Mouse (Mus musculus): ENCODE measurements at regions not wholly inside any gene's neighbourhood (a gene's known extent, or its start where the extent isn't known, plus 50 kb on each side); places are given as distances from the start of the nearest gene placed in this dataset.

DNA sequence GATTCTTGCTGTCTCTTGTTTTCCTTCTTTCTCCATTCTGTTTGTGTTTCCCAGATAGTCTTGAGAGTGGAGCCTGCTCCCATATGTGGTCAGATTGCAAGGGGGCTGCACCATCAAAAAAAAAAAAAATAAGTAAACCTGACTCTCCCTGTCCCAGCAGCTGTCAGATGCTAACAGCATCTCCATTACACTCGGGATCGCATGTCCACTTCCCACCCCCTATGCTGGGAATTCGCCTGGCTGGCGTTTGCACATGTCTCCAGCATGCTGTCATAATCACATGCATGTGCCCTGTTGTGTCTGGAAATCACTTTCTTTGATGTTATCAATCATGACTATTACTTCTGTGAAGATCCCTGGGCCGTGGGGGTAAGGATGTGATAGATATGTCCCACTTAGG, 179.1 kb downstream of the Ajap1 start:
- Histone ChIP-seq H3K4me2 (no peak overlapping the region), H3K9me3 (ENCODE audit: low read depth, low read length) (no peaks in the 10 kb centered on the region; the same call in 1 of the 2 replicates), H3K27ac (ENCODE audit: low read depth) (no peak overlapping the region), H3K9ac (no peak overlapping the region), H3K4me3 (ENCODE audit: low read depth, low read length) (no peak overlapping the region), H3K4me1 (ENCODE audit: insufficient read depth) (no peaks in the 10 kb centered on the region), H3K36me3 (ENCODE audit: insufficient read depth) (no peaks in the 10 kb centered on the region), H3K27me3 (ENCODE audit: insufficient read depth, low read length) (no peaks in the 10 kb centered on the region)
- WGBS, result 41% methylated on average over 5 of the region's 5 CpGs
- DNase-seq (no peak), ATAC-seq (ENCODE audit: insufficient read depth) (no peak)
- TF ChIP-seq CTCF (IDR thresholded peaks at IDR 0.05; ENCODE audit: low read depth), result no peak

- WGBS, result 80% methylated on average over 4 of the region's 4 CpGs
- Histone ChIP-seq H3K4me1 (ENCODE audit: insufficient read depth) (no peaks in the 10 kb centered on the region), H3K9me3 (ENCODE audit: low read depth, low read length) (no peaks in the 10 kb centered on the region; the same call in 1 of the 2 replicates), H3K9ac (no peak overlapping the region), H3K36me3 (ENCODE audit: insufficient read depth) (no peaks in the 10 kb centered on the region), H3K4me2 (no peak overlapping the region), H3K27me3 (ENCODE audit: insufficient read depth, low read length) (no peaks in the 10 kb centered on the region), H3K4me3 (ENCODE audit: low read depth, low read length) (no peak overlapping the region), H3K27ac (ENCODE audit: low read depth) (no peak overlapping the region)
- ATAC-seq (ENCODE audit: insufficient read depth) (no peak), DNase-seq (no peak)
- no peak for TF ChIP-seq CTCF (IDR thresholded peaks at IDR 0.05; ENCODE audit: low read depth)
Measured at GRCm38 (mm10) chr4:153302855-153303254, 179.8 kb downstream of the Ajap1 start.

DNA sequence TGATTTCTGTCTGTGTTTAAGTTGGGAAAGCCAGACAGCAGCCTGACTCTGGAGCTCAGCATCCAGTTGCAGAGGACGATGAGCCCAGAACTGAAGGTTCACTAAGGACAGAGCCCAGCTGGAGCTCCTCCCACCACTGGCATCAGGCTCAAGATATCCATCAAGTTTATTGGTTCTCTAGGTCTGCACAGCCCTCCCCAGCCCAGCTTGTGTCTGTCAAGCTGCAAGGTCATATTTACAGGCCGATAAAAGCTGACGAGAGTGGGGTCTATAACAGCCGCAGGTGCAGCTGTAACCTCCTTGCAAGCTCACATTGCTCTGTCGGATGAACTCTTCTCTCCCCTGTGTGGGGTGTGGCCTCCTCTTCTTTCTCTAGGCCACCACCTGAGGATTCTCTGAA, 184.3 kb downstream of the Ajap1 start:
- no peak for DNase-seq
- Histone ChIP-seq H3K4me3 (ENCODE audit: low read depth, low read length) (no peak overlapping the region), H3K27ac (ENCODE audit: low read depth) (no peak overlapping the region), H3K9me3 (ENCODE audit: low read depth, low read length) (no peaks in the 10 kb centered on the region; the same call in 1 of the 2 replicates), H3K4me2 (no peak overlapping the region), H3K27me3 (ENCODE audit: insufficient read depth, low read length) (no peaks in the 10 kb centered on the region), H3K36me3 (ENCODE audit: insufficient read depth) (no peaks in the 10 kb centered on the region), H3K9ac (no peak overlapping the region), H3K4me1 (ENCODE audit: insufficient read depth) (no peaks in the 10 kb centered on the region)
- no peak for TF ChIP-seq CTCF (IDR thresholded peaks at IDR 0.05; ENCODE audit: low read depth)
- no peak for ATAC-seq (ENCODE audit: insufficient read depth)
- WGBS, result 60% methylated on average over 5 of the region's 5 CpGs

DNA sequence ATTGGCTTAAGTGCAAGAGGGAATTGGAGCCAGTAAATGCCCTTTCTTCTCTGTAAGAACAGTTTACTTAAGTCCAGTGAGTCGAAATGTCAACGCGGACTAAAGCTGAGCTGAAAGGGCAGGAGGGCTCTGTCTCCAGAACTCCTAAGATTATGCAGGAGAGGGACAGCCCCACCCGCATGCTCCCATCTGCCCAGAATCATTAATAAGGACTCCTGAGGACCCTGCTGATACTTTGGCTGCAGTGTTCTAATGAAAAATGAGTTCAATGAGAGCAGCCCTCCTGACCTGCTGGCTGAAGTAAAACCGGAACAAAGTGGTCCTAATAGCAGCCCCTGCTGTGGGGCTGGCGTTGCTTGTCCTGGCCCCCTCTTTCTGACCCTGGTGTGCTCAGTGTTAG, 187.8 kb downstream of the Ajap1 start:
- no peak for ATAC-seq (ENCODE audit: insufficient read depth)
- no peaks in the 10 kb centered on the region for H3K4me1 ChIP-seq (ENCODE audit: insufficient read depth)
- 49% methylated on average over 6 of the region's 6 CpGs for WGBS

DNA sequence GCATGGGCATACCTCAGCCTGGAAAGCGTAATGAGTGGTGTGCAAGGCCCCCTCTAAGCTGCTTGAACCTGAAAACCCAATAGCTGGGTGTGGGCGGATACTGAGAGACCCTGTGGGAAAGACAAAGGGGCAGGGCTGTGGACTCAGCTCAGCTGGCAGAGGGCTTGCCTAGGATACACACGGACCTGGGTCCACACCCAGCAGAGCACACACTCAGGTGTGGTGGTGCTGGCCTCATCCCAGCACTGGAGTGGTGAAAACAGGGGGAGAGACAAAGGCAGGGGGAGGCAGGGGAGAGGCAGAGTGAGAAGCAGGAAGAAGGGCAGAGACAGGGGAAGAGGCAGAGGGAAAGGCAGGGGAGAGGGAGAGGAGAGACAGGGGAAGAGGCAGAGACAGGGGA, 189.5 kb downstream of the Ajap1 start:
- Histone ChIP-seq H3K4me2 (no peak overlapping the region), H3K27me3 (ENCODE audit: insufficient read depth, low read length) (no peaks in the 10 kb centered on the region), H3K9ac (no peak overlapping the region), H3K4me3 (ENCODE audit: low read depth, low read length) (no peak overlapping the region), H3K9me3 (ENCODE audit: low read depth, low read length) (no peaks in the 10 kb centered on the region), H3K4me1 (ENCODE audit: insufficient read depth) (no peaks in the 10 kb centered on the region), H3K27ac (ENCODE audit: low read depth) (no peak overlapping the region), H3K36me3 (ENCODE audit: insufficient read depth) (no peaks in the 10 kb centered on the region)
- no peak for TF ChIP-seq CTCF (IDR thresholded peaks at IDR 0.05; ENCODE audit: low read depth)
- DNase-seq (no peak), ATAC-seq (ENCODE audit: insufficient read depth) (no peak)
- WGBS, result 48% methylated on average over 3 of the region's 3 CpGs

More for the DNA sequence above, 187.8 kb downstream of the Ajap1 start:
- Histone ChIP-seq H3K4me3 (ENCODE audit: low read depth, low read length) (no peak overlapping the region), H3K9ac (no peak overlapping the region), H3K9me3 (ENCODE audit: low read depth, low read length) (no peaks in the 10 kb centered on the region), H3K27me3 (ENCODE audit: insufficient read depth, low read length) (no peaks in the 10 kb centered on the region), H3K27ac (ENCODE audit: low read depth) (no peak overlapping the region), H3K36me3 (ENCODE audit: insufficient read depth) (no peaks in the 10 kb centered on the region), H3K4me2 (no peak overlapping the region)
- DNase-seq, result no peak
- TF ChIP-seq CTCF (IDR thresholded peaks at IDR 0.05; ENCODE audit: low read depth), result no peak

DNA sequence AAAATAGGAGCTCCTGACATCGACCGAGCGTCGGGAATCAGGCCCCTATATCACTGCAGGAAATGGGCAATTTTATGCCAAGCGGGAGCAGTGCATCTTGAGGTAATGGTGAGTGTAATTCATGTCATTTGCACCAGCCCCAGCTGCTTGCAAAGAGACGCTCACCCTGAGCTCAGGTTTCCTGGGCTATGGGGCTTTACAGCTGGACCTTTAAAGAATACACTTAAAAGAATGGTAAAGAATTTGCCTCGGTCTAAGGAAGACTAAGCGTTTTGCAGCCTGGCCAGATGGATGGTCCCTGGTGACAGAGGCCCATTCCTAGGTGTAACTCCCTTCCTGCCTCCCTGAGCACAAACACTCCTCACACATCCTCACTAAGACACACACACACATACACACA, 194.2 kb downstream of the Ajap1 start:
- H3K27ac ChIP-seq (ENCODE audit: low read depth), result no peak overlapping the region
- no peak for ATAC-seq (ENCODE audit: insufficient read depth)
- no peak for TF ChIP-seq CTCF (IDR thresholded peaks at IDR 0.05; ENCODE audit: low read depth)
- no peak for DNase-seq
- H3K9me3 ChIP-seq (ENCODE audit: low read depth, low read length), result no peaks in the 10 kb centered on the region
- H3K4me2 ChIP-seq, result no peak overlapping the region
- no peaks in the 10 kb centered on the region for H3K4me1 ChIP-seq (ENCODE audit: insufficient read depth)
- H3K27me3 ChIP-seq (ENCODE audit: insufficient read depth, low read length), result no peaks in the 10 kb centered on the region
- WGBS, result 77% methylated on average over 8 of the region's 8 CpGs
- H3K36me3 ChIP-seq (ENCODE audit: insufficient read depth), result no peaks in the 10 kb centered on the region
- H3K4me3 ChIP-seq (ENCODE audit: low read depth, low read length), result no peak overlapping the region
- no peak overlapping the region for H3K9ac ChIP-seq

GRCm38 (mm10) chr4:153284209-153284608, 198.4 kb downstream of the Ajap1 start:
- H3K4me2 ChIP-seq, result no peak overlapping the region
- no peak overlapping the region for H3K27ac ChIP-seq (ENCODE audit: low read depth)
- no peaks in the 10 kb centered on the region for H3K36me3 ChIP-seq (ENCODE audit: insufficient read depth)
- H3K27me3 ChIP-seq (ENCODE audit: insufficient read depth, low read length), result no peaks in the 10 kb centered on the region
- H3K9me3 ChIP-seq (ENCODE audit: low read depth, low read length), result no peaks in the 10 kb centered on the region
- DNase-seq, result no peak
- no peak for ATAC-seq (ENCODE audit: insufficient read depth)
- WGBS, result 75% methylated on average over 5 of the region's 5 CpGs
- H3K4me3 ChIP-seq (ENCODE audit: low read depth, low read length), result no peak overlapping the region
- H3K9ac ChIP-seq, result no peak overlapping the region
- H3K4me1 ChIP-seq (ENCODE audit: insufficient read depth), result no peaks in the 10 kb centered on the region
- no peak for TF ChIP-seq CTCF (IDR thresholded peaks at IDR 0.05; ENCODE audit: low read depth)

- ATAC-seq (ENCODE audit: insufficient read depth), result no peak
- WGBS, result 50% methylated on average over 5 of the region's 5 CpGs
Measured at GRCm38 (mm10) chr4:153276571-153276970, 206.0 kb downstream of the Ajap1 start.

More at GRCm38 (mm10) chr4:153276571-153276970, 206.0 kb downstream of the Ajap1 start:
- H3K9me3 ChIP-seq (ENCODE audit: low read depth, low read length), result no peaks in the 10 kb centered on the region
- no peak for TF ChIP-seq CTCF (IDR thresholded peaks at IDR 0.05; ENCODE audit: low read depth)
- peak; percentile 22 for DNase-seq
- H3K4me3 ChIP-seq (ENCODE audit: low read depth, low read length), result no peak overlapping the region
- no peaks in the 10 kb centered on the region for H3K27me3 ChIP-seq (ENCODE audit: insufficient read depth, low read length)
- H3K36me3 ChIP-seq (ENCODE audit: insufficient read depth), result no peaks in the 10 kb centered on the region
- no peak overlapping the region for H3K4me2 ChIP-seq
- no peaks in the 10 kb centered on the region for H3K4me1 ChIP-seq (ENCODE audit: insufficient read depth)
- H3K9ac ChIP-seq, result no peak overlapping the region
- H3K27ac ChIP-seq (ENCODE audit: low read depth), result no peak overlapping the region
